Mouse (Mus musculus) CH12.LX (cell line): ENCODE results near the gene Fam229b. TPM values are rescaled to one million over a fixed set of nuclear protein-coding genes. Genes with fewer than 3 reads are reported as not detected.
A peak's percentile ranks its signal among the peaks of the same experiment; 100 is the strongest.

ENCODE experiments used
- DNase-seq: peaks from one replicate; pipeline ENCODE4 v3.0.0-alpha.2; 2013; ENCODE audit errors: extremely low read depth
- H3K27ac ChIP-seq: 2 replicates; pipeline ENCODE4 v1.5.1; 2012; ENCODE audit warnings: low read depth, mild to moderate bottlenecking, control low read depth, moderate library complexity; ENCODE audit not compliant: insufficient read depth
- H3K27me3 ChIP-seq: replicated peaks from 2 replicates; pipeline ENCODE3; 2012; ENCODE audit warnings: inconsistent platforms
- H3K36me3 ChIP-seq, 2 experiments: replicated peaks in 1 of 2; 2 replicates each; pipeline versions ENCODE3 to v1.6.1; 2012; ENCODE audit warnings: inconsistent platforms in 1 of 2, low read length in 1 of 2, mild to moderate bottlenecking in 1 of 2, mixed read lengths in 1 of 2, moderate library complexity in 1 of 2; ENCODE audit not compliant: control insufficient read depth in 1 of 2, insufficient read depth in 1 of 2
- H3K4me1 ChIP-seq, 2 experiments: 2 replicates each; pipeline ENCODE4 v1.6.1; 2012; ENCODE audit warnings: inconsistent platforms in 1 of 2, moderate library complexity in 1 of 2; ENCODE audit not compliant: insufficient read depth in 2 of 2, control insufficient read depth in 1 of 2
- H3K4me2 ChIP-seq: 2 replicates; pipeline ENCODE4 v1.6.1; 2012; ENCODE audit warnings: low read depth, mild to moderate bottlenecking, control low read depth; ENCODE audit not compliant: poor library complexity, insufficient read depth, severe bottlenecking
- H3K4me3 ChIP-seq, 3 experiments: fragments of 150-350 bp in 1 of 3; sonication (generic) in 1 of 3; replicated peaks in 1 of 3; 2 replicates each; pipeline versions ENCODE3 to v1.5.1; 2011 to 2012; ENCODE audit warnings: low read depth in 2 of 3, low read length in 2 of 3, mild to moderate bottlenecking in 2 of 3, moderate library complexity in 2 of 3, control low read depth in 1 of 3, improper control_type of control experiment in 1 of 3, inconsistent platforms in 1 of 3, mixed read lengths in 1 of 3; ENCODE audit not compliant: poor library complexity in 1 of 3
- H3K79me2 ChIP-seq: replicated peaks from 2 replicates; pipeline ENCODE4 v1.6.1; 2012; ENCODE audit warnings: mild to moderate bottlenecking, moderate library complexity; ENCODE audit not compliant: control insufficient read depth, poor library complexity, insufficient read depth, severe bottlenecking; ENCODE audit errors: extremely low read depth
- H3K9ac ChIP-seq: 2 replicates; pipeline ENCODE4 v1.6.1; 2012; ENCODE audit warnings: low read depth, mild to moderate bottlenecking, control low read depth, moderate library complexity; ENCODE audit not compliant: insufficient read depth
- H3K9me3 ChIP-seq: replicated peaks from 2 replicates; pipeline ENCODE3; 2012; ENCODE audit warnings: low read length, inconsistent platforms, mixed read lengths
- CHD2 ChIP-seq: IDR thresholded peaks from 2 replicates; pipeline ENCODE4 v1.6.1; 2011; ENCODE audit warnings: low read length, improper control_type of control experiment
- CTCF ChIP-seq, 2 experiments: IDR thresholded peaks in 1 of 2; conservative IDR thresholded peaks in 1 of 2; 2 replicates each; pipeline ENCODE4 v1.5.1; 2011 to 2012; ENCODE audit warnings: low read depth in 2 of 2, low read length in 2 of 2, improper control_type of control experiment in 1 of 2, inconsistent platforms in 1 of 2, mild to moderate bottlenecking in 1 of 2, moderate library complexity in 1 of 2
- EP300 ChIP-seq: IDR thresholded peaks from 2 replicates; pipeline ENCODE4 v1.6.1; 2011; ENCODE audit warnings: low read length, improper control_type of control experiment
- ETS1 ChIP-seq: conservative IDR thresholded peaks from 2 replicates; pipeline ENCODE4 v1.6.1; 2012; ENCODE audit warnings: low read depth, mild to moderate bottlenecking, inconsistent platforms, low read length, improper control_type of control experiment, moderate library complexity
- IRF4 ChIP-seq: IDR thresholded peaks from 2 replicates; pipeline ENCODE4 v1.6.1; 2014; ENCODE audit warnings: low read depth, mild to moderate bottlenecking, inconsistent platforms, low read length, improper control_type of control experiment
- MEF2A ChIP-seq: IDR thresholded peaks from 2 replicates; pipeline ENCODE4 v1.6.1; 2014; ENCODE audit warnings: low read depth, mild to moderate bottlenecking, inconsistent platforms, low read length, improper control_type of control experiment, borderline replicate concordance
- MYC ChIP-seq: IDR thresholded peaks from 2 replicates; pipeline ENCODE4 v1.6.1; 2011; ENCODE audit warnings: low read depth, mild to moderate bottlenecking, improper control_type of control experiment, low read length
- NRF1 ChIP-seq: IDR thresholded peaks from 2 replicates; pipeline ENCODE4 v1.6.1; 2014; ENCODE audit warnings: low read depth, mild to moderate bottlenecking, inconsistent platforms, low read length, improper control_type of control experiment, moderate library complexity
- POLR2AphosphoS2 ChIP-seq: IDR thresholded peaks from 2 replicates; pipeline ENCODE4 v1.6.1; 2011; ENCODE audit warnings: low read depth, low read length, improper control_type of control experiment
- RAD21 ChIP-seq: IDR thresholded peaks from 2 replicates; pipeline ENCODE4 v1.6.1; 2011; ENCODE audit warnings: low read depth, mild to moderate bottlenecking, low read length, improper control_type of control experiment, moderate library complexity
- SMC3 ChIP-seq: IDR thresholded peaks from 2 replicates; pipeline ENCODE4 v1.6.1; 2011; ENCODE audit warnings: low read depth, low read length, improper control_type of control experiment
- TCF12 ChIP-seq: IDR thresholded peaks from 2 replicates; pipeline ENCODE4 v1.6.1; 2014; ENCODE audit warnings: low read depth, mild to moderate bottlenecking, inconsistent platforms, low read length, improper control_type of control experiment
- UBTF ChIP-seq: IDR thresholded peaks from 2 replicates; pipeline ENCODE4 v1.6.1; 2012; ENCODE audit warnings: low read depth, mild to moderate bottlenecking, inconsistent platforms, low read length, improper control_type of control experiment, moderate library complexity
- ZC3H11A ChIP-seq: IDR thresholded peaks from 2 replicates; pipeline ENCODE4 v1.6.1; 2012; ENCODE audit warnings: low read depth, mild to moderate bottlenecking, inconsistent platforms, low read length, improper control_type of control experiment
- ZNF384 ChIP-seq: IDR thresholded peaks from 2 replicates; pipeline ENCODE4 v1.6.1; 2012; ENCODE audit warnings: low read depth, low read length, improper control_type of control experiment, inconsistent platforms
- dilution Hi-C: fragments of 300-500 bp; cut with MboI; formaldehyde crosslinking; loops from 2 replicates; pipeline ENCODE4 v1.14.3; 2020; ENCODE audit warnings: low sequenced_read_pairs; ENCODE audit not compliant: extremely low pct_unique_long_range_greater_than_20kb, extremely low pct_ligation_motif_present
- in situ Hi-C: fragments of 300-500 bp; cut with MboI; formaldehyde crosslinking; loops from 3 replicates; pipeline ENCODE4 v1.14.3; 2019; ENCODE audit warnings: low sequenced_read_pairs, low pct_ligation_motif_present, low pct_unique_long_range_greater_than_20kb, mixed read lengths
- polyA plus RNA-seq: library from polyadenylated mRNA; unstranded; fragments of >175 nt; gene quantifications from 2 replicates; pipeline ENCODE4 v1.2.1, GENCODE M21; 2012; ENCODE audit warnings: low read depth; ENCODE audit not compliant: insufficient read length
- total RNA-seq, 2 experiments: library from RNA; depleted of rRNA; stranded (reverse); fragments of 300-350 nt in 1 of 2; fragments of >200 nt in 1 of 2; gene quantifications; 2 replicates each; pipeline ENCODE4 v1.2.3; 2012 to 2014

Fam229b gene
- total and polyA plus RNA-seq, 3 experiments, result 6.9 to 17.3 (median 11.2) TPM

DNA sequence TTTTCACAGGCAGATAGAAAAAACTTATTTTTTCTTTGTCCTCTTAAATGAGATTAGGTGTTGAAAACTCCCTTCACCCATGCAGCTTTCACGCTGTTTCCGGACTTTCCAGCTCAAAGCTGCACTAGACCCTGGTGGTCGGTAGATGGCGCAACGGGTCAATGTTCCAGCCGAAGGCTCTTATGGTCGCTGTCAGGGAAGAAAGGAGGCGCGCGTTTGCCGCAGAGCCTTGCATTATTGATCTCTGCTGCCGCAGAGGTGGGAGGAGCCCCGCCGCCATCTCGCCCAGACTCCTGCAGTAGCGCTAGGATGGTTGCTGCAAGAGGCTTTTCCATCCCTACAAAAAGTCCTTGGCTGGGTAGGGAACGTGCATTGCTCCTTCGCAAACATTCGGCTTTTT is 37.4 kb upstream of the Fam229b start (continued):
- TF ChIP-seq POLR2AphosphoS2 (no peak), CTCF (conservative IDR thresholded peaks at IDR 0.05 in 1 of 2, IDR thresholded peaks at IDR 0.05 in 1 of 2; ENCODE audit: low read depth in 2 of 2, low read length in 2 of 2) (peak; percentile 72 to 98), TCF12 (peak; percentile 45; the same call in 1 of the 2 replicates), UBTF (no peak), ZC3H11A (0 out of 2 replicates have a peak, but pooled peaks have one; percentile 19), EP300 (no peak)

DNA sequence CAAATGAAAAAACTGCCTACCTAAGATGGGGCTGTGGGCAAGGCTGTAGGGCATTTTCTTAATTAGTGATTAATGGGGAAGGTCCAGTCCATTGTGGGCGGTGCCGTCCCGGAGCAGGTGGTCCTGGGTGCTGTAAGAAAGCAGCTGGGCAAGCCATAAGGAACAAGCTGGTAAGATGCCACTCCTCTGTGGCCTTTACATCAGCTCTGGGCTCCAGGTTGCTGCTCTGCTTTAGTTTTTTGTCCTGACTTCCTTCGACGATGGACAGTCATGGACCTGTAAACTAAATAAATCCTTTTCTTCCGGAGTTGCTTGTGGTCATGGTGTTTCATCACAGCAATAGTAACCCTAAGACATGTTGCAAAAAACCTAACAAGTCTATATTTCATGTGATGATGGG is 37.0 kb upstream of the Fam229b start:
- Histone ChIP-seq H3K27me3 (peaks cover 2% of the 10 kb centered on the region), H3K79me2 (no peaks in the 10 kb centered on the region), H3K9ac (0 out of 2 replicates have a peak overlapping the region, but pooled peaks have one; percentile 27), H3K9me3 (no peaks in the 10 kb centered on the region), H3K4me1 (peaks cover 6 to 36% of the 10 kb centered on the region in 2 experiments; a peak in 3 of 4 replicates), H3K4me3 (peak overlapping the region in 1 of 3 experiments; percentile 59), H3K27ac (no peak overlapping the region), H3K4me2 (peak overlapping the region; percentile 58), H3K36me3 (no peaks in the 10 kb centered on the region)
- dilution Hi-C loops, result no loop called here
- in situ Hi-C loops, result loop anchor here (10.0 kb wide), 1 partner anchor 64 kb away; no protein-coding TSS in a partner anchor
- TF ChIP-seq NRF1 (peak; percentile 2; the same call in 1 of the 2 replicates), MEF2A (no peak), TCF12 (peak; percentile 10; the same call in 1 of the 2 replicates), CHD2 (peak; percentile 15; the same call in 1 of the 2 replicates), IRF4 (no peak), ZNF384 (0 out of 2 replicates have a peak, but pooled peaks have one; percentile 17), EP300 (peak; percentile 18; the same call in 1 of the 2 replicates), MYC (0 out of 2 replicates have a peak, but pooled peaks have one; percentile 8)
- peak; percentile 10 for DNase-seq

DNA sequence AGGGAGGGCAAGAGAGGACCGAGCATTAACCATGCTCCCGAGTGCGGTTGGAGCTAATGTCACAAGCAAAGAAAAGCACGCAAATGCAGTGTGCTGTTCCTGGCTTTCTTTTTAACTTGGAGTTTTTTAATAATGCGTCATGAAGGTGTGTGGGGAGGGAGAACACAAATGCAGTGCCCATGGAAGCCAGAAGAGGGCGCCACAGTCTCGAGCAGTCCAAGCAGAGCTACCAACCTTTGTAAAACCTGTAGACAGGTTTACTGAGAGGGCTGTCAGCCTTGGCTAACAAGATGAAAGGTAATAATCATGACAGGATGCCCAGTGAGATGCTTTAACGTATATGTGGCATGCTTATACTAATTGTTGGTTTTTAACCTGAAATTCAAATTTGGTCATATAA is 36.5 kb upstream of the Fam229b start:
- peak; percentile 71 for DNase-seq
- in situ Hi-C loops, result loop anchor here (10.0 kb wide), 1 partner anchor 65 kb away; no protein-coding TSS in a partner anchor
- no peaks in the 10 kb centered on the region for H3K36me3 ChIP-seq
- H3K4me1 ChIP-seq, result peaks cover 6 to 36% of the 10 kb centered on the region in 2 experiments; a peak in 3 of 4 replicates
- peaks cover 2% of the 10 kb centered on the region for H3K27me3 ChIP-seq
- TF ChIP-seq RAD21, result peak; percentile 61
- peak; percentile 71 to 88 for TF ChIP-seq CTCF (conservative IDR thresholded peaks at IDR 0.05 in 1 of 2, IDR thresholded peaks at IDR 0.05 in 1 of 2; ENCODE audit: low read depth in 2 of 2, low read length in 2 of 2)
- no peak for TF ChIP-seq ETS1
- TF ChIP-seq SMC3, result peak; percentile 55
- TF ChIP-seq, all 38 proteins: peak for 3
- Histone ChIP-seq H3K4me2 (no peak overlapping the region), H3K9ac (no peak overlapping the region), H3K9me3 (no peaks in the 10 kb centered on the region), H3K27ac (no peak overlapping the region), H3K4me3 (no peak overlapping the region), H3K79me2 (no peaks in the 10 kb centered on the region)
- dilution Hi-C loops, result no loop called here
